Mouse (Mus musculus) right cerebral cortex, postnatal 4 days (tissue): ENCODE measurements around the gene Fam205a1.
"Not testable (repeated sequence)": the region's sequence is repeated elsewhere in the genome, so short reads cannot be mapped to it uniquely, and the experiment has no call there.

Experiments used
- DNase-seq: peaks from one replicate; pipeline ENCODE4 v3.0.0-alpha.2; 2022

Gene Fam205a1

GRCm38 (mm10) chr4:42853788-42854187, at the start of gene Fam205a1:
Gene Fam205a1 (minus strand): TSS chr4:42853888.
- DNase-seq, result not testable (repeated sequence)

- no peak for DNase-seq
These were observed 49.0 kb upstream of the Fam205a1 start for GRCm38 (mm10) chr4:42902730-42903129.

GRCm38 (mm10) chr4:42902174-42902573, 48.5 kb upstream of the Fam205a1 start:
- DNase-seq, result peak; percentile 51

- DNase-seq, result no peak
These were observed 47.2 kb upstream of the Fam205a1 start for GRCm38 (mm10) chr4:42900878-42901277.

- DNase-seq, result no peak
These were observed 45.2 kb upstream of the Fam205a1 start for GRCm38 (mm10) chr4:42898914-42899313.

GRCm38 (mm10) chr4:42895118-42895517, 41.4 kb upstream of the Fam205a1 start:
- DNase-seq, result no peak

GRCm38 (mm10) chr4:42891176-42891575, 37.5 kb upstream of the Fam205a1 start:
- DNase-seq, result no peak

- no peak for DNase-seq
These were observed 35.1 kb upstream of the Fam205a1 start for GRCm38 (mm10) chr4:42888806-42889205.

GRCm38 (mm10) chr4:42886926-42887325, 33.2 kb upstream of the Fam205a1 start:
- DNase-seq, result no peak

GRCm38 (mm10) chr4:42880677-42880948, 26.9 kb upstream of the Fam205a1 start:
- DNase-seq, result no peak

- DNase-seq, result no peak
These were observed 26.4 kb upstream of the Fam205a1 start for GRCm38 (mm10) chr4:42879829-42880676.

- DNase-seq, result no peak
These were observed 24.0 kb upstream of the Fam205a1 start for GRCm38 (mm10) chr4:42877657-42878056.

- DNase-seq, result peak; percentile 34
These were observed 23.1 kb upstream of the Fam205a1 start for GRCm38 (mm10) chr4:42876586-42877291.

- no peak for DNase-seq
These were observed 20.4 kb upstream of the Fam205a1 start, which contains the start of gene Fam205c for GRCm38 (mm10) chr4:42874134-42874533. Gene Fam205c (minus strand): TSS chr4:42874234.

- DNase-seq, result no peak
These were observed 19.2 kb upstream of the Fam205a1 start for GRCm38 (mm10) chr4:42872746-42873435.

GRCm38 (mm10) chr4:42872151-42872550, 18.5 kb upstream of the Fam205a1 start:
- no peak for DNase-seq

GRCm38 (mm10) chr4:42870748-42871147, 17.1 kb upstream of the Fam205a1 start:
- DNase-seq, result no peak

- no peak for DNase-seq
These were observed 14.5 kb upstream of the Fam205a1 start for GRCm38 (mm10) chr4:42868193-42868592.

- no peak for DNase-seq
These were observed 13.7 kb upstream of the Fam205a1 start for GRCm38 (mm10) chr4:42867390-42867789.

GRCm38 (mm10) chr4:42863487-42863886, 9.8 kb upstream of the Fam205a1 start:
- not testable (repeated sequence) for DNase-seq

GRCm38 (mm10) chr4:42860483-42860882, 6.8 kb upstream of the Fam205a1 start:
- not testable (repeated sequence) for DNase-seq

- not testable (repeated sequence) for DNase-seq
These were observed 3.0 kb upstream of the Fam205a1 start, which contains the start of gene Gm12394 for GRCm38 (mm10) chr4:42856671-42857070. Gene Gm12394 (minus strand): TSS chr4:42856771.
